Comparison of ENCODE assay signal across 27 mouse cellular contexts in the genomic region with DNA sequence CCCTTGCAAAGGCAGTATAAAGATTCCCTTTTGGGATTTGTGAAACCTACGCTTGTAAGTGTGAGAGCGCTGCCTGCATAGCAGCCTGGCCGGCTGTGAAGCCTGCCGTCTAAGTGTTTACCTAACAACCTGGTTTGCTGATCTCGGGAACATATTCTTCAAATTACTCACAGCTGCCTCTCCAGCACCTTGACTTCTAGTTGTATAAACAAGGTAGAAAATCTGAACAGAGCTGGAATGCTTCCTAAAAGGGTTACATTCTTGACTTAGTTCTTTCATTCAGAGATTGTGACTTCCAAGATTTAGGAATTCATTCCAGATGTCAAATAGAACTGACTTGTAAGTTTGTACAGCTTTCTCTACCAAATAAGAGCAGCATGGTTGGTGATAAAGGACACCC. TPM values are rescaled to one million over a fixed set of nuclear protein-coding genes. Genes with fewer than 3 reads are reported as not detected.
DNase-seq lines count a peak whose midpoint lies in the region; ATAC-seq and TF ChIP-seq lines count a peak whose summit lies in the region.
"Had no signal": no experiment of that assay in that cellular context is flagged by ENCODE, and none has a peak within 500 bp of the region (broad histone marks: within the 10 kb centered on the region; RNA-seq: fewer than 3 reads in every experiment).

No protein-coding gene starts in this region.

- H3K27me3 ChIP-seq in embryonic facial prominence, embryonic 11.5 days (ENCODE audit: control insufficient read depth, insufficient read depth, low read length) = no peaks in the 10 kb centered on the region
- H3K27me3 ChIP-seq in embryonic facial prominence, embryonic 10.5 days (replicated peaks; ENCODE audit: low read depth, poor library complexity, severe bottlenecking) = no peaks in the 10 kb centered on the region
- H3K27me3 ChIP-seq in lung, postnatal 0 days (replicated peaks; ENCODE audit: insufficient read depth, low read length) = no peaks in the 10 kb centered on the region
- H3K27me3 ChIP-seq: CH12.LX; embryonic facial prominence, embryonic 12.5 days; embryonic facial prominence, embryonic 15.5 days; forebrain, embryonic 12.5 days had no signal

- 77% methylated on average over 5 of the region's 5 CpGs for WGBS in embryonic facial prominence, embryonic 11.5 days
- 76% methylated on average over 5 of the region's 5 CpGs for WGBS in embryonic facial prominence, embryonic 10.5 days
- 61% methylated on average over 5 of the region's 5 CpGs for WGBS in lung, postnatal 0 days

- no peak for ATAC-seq in embryonic facial prominence, embryonic 11.5 days (replicated peaks; ENCODE audit: insufficient number of reproducible peaks, low FRiP score, low TSS enrichment, low read depth)
- ATAC-seq in lung, postnatal 0 days = peak; percentile 45
- ATAC-seq: activated CD4-positive, CD25-positive, alpha-beta regulatory T cell, adult 4 months; CD4-positive, CD25-positive, alpha-beta regulatory T cell, adult 4 months; forebrain, embryonic 14.5 days; forebrain, embryonic 16.5 days; Patski had no signal

- TF ChIP-seq CTCF in lung, postnatal 0 days (IDR thresholded peaks at IDR 0.05) = no peak

- H3K27ac ChIP-seq in embryonic facial prominence, embryonic 11.5 days (replicated peaks; ENCODE audit: low read depth, low read length) = no peak overlapping the region
- H3K27ac ChIP-seq in embryonic facial prominence, embryonic 10.5 days (replicated peaks) = no peak overlapping the region
- H3K27ac ChIP-seq in lung, postnatal 0 days (ENCODE audit: low read length) = no peak overlapping the region
- H3K27ac ChIP-seq: embryonic facial prominence, embryonic 12.5 days; embryonic facial prominence, embryonic 15.5 days; forebrain, embryonic 10.5 days; forebrain, embryonic 12.5 days had no signal

- peak; percentile 81 for TF ChIP-seq EP300 in lung, postnatal 0 days (IDR thresholded peaks at IDR 0.05)

- H3K4me3 ChIP-seq in embryonic facial prominence, embryonic 11.5 days (ENCODE audit: low read depth, low read length) = no peak overlapping the region
- no peak overlapping the region for H3K4me3 ChIP-seq in embryonic facial prominence, embryonic 10.5 days
- H3K4me3 ChIP-seq in lung, postnatal 0 days (ENCODE audit: low read depth, low read length) = no peak overlapping the region
- H3K4me3 ChIP-seq: embryonic facial prominence, embryonic 12.5 days; embryonic facial prominence, embryonic 15.5 days; erythroblast, embryonic 14.5 days; forebrain, embryonic 10.5 days; forebrain, embryonic 12.5 days had no signal

- H3K4me2 ChIP-seq in embryonic facial prominence, embryonic 11.5 days (ENCODE audit: low read depth, low read length) = no peak overlapping the region
- H3K4me2 ChIP-seq in lung, postnatal 0 days (replicated peaks; ENCODE audit: low read depth, low read length) = no peak overlapping the region
- H3K4me2 ChIP-seq: embryonic facial prominence, embryonic 12.5 days; embryonic facial prominence, embryonic 15.5 days; forebrain, embryonic 12.5 days had no signal

- DNase-seq in embryonic facial prominence, embryonic 11.5 days (ENCODE audit: low spot score) = peak; percentile 15
- DNase-seq in embryonic facial prominence, embryonic 10.5 days (ENCODE audit: low spot score) = no peak
- peak; percentile 79 for DNase-seq in lung, postnatal 0 days (ENCODE audit: low spot score)
- no peak for DNase-seq in lung, postnatal 10 days
- peak; percentile 35 for DNase-seq in lung, postnatal 36 days
- no peak for DNase-seq in lung, postnatal 14 days
- DNase-seq: adrenal gland, adult 8-10 months; adrenal gland, postnatal 14 days; adrenal gland, postnatal 36 days; B cell, adult 2 months; cerebellum, adult 11-12 months; cerebellum, adult 2 months; cerebellum, adult 9-10 months; cerebellum, postnatal 10 days; cerebellum, postnatal 25 days had no signal

- no peak overlapping the region for H3K9ac ChIP-seq in embryonic facial prominence, embryonic 11.5 days (replicated peaks; ENCODE audit: low read length)
- H3K9ac ChIP-seq in lung, postnatal 0 days (replicated peaks; ENCODE audit: low read depth) = no peak overlapping the region
- H3K9ac ChIP-seq: embryonic facial prominence, embryonic 12.5 days; embryonic facial prominence, embryonic 15.5 days; forebrain, embryonic 12.5 days had no signal

- no peaks in the 10 kb centered on the region for H3K4me1 ChIP-seq in embryonic facial prominence, embryonic 11.5 days (ENCODE audit: control insufficient read depth, insufficient read depth, low read length)
- peaks cover 16% of the 10 kb centered on the region for H3K4me1 ChIP-seq in embryonic facial prominence, embryonic 10.5 days
- peaks cover 8% of the 10 kb centered on the region for H3K4me1 ChIP-seq in lung, postnatal 0 days (ENCODE audit: insufficient read depth, low read depth, low read length)

- H3K36me3 ChIP-seq in embryonic facial prominence, embryonic 11.5 days (replicated peaks; ENCODE audit: control insufficient read depth, insufficient read depth, low read depth, low read length) = peaks cover 9% of the 10 kb centered on the region
- H3K36me3 ChIP-seq in embryonic facial prominence, embryonic 10.5 days (replicated peaks) = peaks cover 69% of the 10 kb centered on the region
- peaks cover 16% of the 10 kb centered on the region for H3K36me3 ChIP-seq in lung, postnatal 0 days (ENCODE audit: insufficient read depth, low read length)

- no peaks in the 10 kb centered on the region for H3K9me3 ChIP-seq in embryonic facial prominence, embryonic 11.5 days (replicated peaks; ENCODE audit: control insufficient read depth, low read length)
- no peaks in the 10 kb centered on the region for H3K9me3 ChIP-seq in embryonic facial prominence, embryonic 10.5 days
- no peaks in the 10 kb centered on the region for H3K9me3 ChIP-seq in lung, postnatal 0 days (ENCODE audit: low read length)
- H3K9me3 ChIP-seq: embryonic facial prominence, embryonic 12.5 days; embryonic facial prominence, embryonic 15.5 days; forebrain, embryonic 10.5 days; forebrain, embryonic 12.5 days; G1E had no signal

RNA-seq across cellular contexts. Expression of a gene that starts 41.1 kb away (rescaled TPM):
- 37.3 and 38.1 TPM in 2 replicates for polyA plus RNA-seq in embryonic facial prominence, embryonic 11.5 days (2014; fragmentation: Nextera tagmentation; extraction: Ambion mirVana)
- polyA plus RNA-seq in embryonic facial prominence, embryonic 10.5 days (2016; fragmentation: Nextera tagmentation; extraction: Ambion mirVana) = 26.2 and 28.6 TPM in 2 replicates
- 6.5 and 6.7 TPM in 2 replicates for polyA plus RNA-seq in lung, postnatal 0 days (2015; fragmentation: Nextera tagmentation; extraction: Ambion mirVana)

RNA-seq across cellular contexts. Expression of a gene that starts 46.5 kb away (rescaled TPM):
- 110 and 116 TPM in 2 replicates for polyA plus RNA-seq in embryonic facial prominence, embryonic 11.5 days (2014; fragmentation: Nextera tagmentation; extraction: Ambion mirVana)
- 112 and 115 TPM in 2 replicates for polyA plus RNA-seq in embryonic facial prominence, embryonic 10.5 days (2016; fragmentation: Nextera tagmentation; extraction: Ambion mirVana)
- polyA plus RNA-seq in lung, postnatal 0 days (2015; fragmentation: Nextera tagmentation; extraction: Ambion mirVana) = 34.0 and 37.0 TPM in 2 replicates

RNA-seq across cellular contexts. Expression of a gene that starts 51.7 kb away (rescaled TPM):
- polyA plus RNA-seq in embryonic facial prominence, embryonic 11.5 days (2014; fragmentation: Nextera tagmentation; extraction: Ambion mirVana) = 0.47 and 0.50 TPM in 2 replicates
- 0.61 and 0.64 TPM in 2 replicates for polyA plus RNA-seq in embryonic facial prominence, embryonic 10.5 days (2016; fragmentation: Nextera tagmentation; extraction: Ambion mirVana)
- 0.06 and 0.27 TPM in 2 replicates for polyA plus RNA-seq in lung, postnatal 0 days (2015; fragmentation: Nextera tagmentation; extraction: Ambion mirVana)
- polyA plus RNA-seq: erythroblast, embryonic 14.5 days; G1E had no signal

Comparison
In these comparisons a context has a peak if more than half of its experiments do, and no peak if none do; other contexts are left out.
1. DNase-seq: peak in embryonic facial prominence, embryonic 11.5 days (single experiment), lung, postnatal 0 days (single experiment) and lung, postnatal 36 days (single experiment); none in embryonic facial prominence, embryonic 10.5 days (single experiment), lung, postnatal 10 days (single experiment) and lung, postnatal 14 days (single experiment).